Mouse (Mus musculus) bone marrow macrophage, adult 2 months (primary cell): Measurements from ENCODE around the gene Best3.

Experiments
- CTCF ChIP-seq: IDR thresholded peaks from 2 replicates; pipeline ENCODE4 v1.5.1; 2012; ENCODE audit warnings: low read depth, mild to moderate bottlenecking, low read length, moderate library complexity
- POLR2A ChIP-seq: IDR thresholded peaks from 2 replicates; pipeline ENCODE4 v1.6.1; 2012; ENCODE audit warnings: mild to moderate bottlenecking, low read depth, low read length, borderline replicate concordance

GRCm38 (mm10) chr10:116978841-116979240, 7.3 kb upstream of the Best3 start:
- no peak for TF ChIP-seq CTCF
- TF ChIP-seq POLR2A, result no peak
